Mouse (Mus musculus): Measurements from ENCODE around the gene Fam136a. TPM values are rescaled to one million over a fixed set of nuclear protein-coding genes. Genes with fewer than 3 reads are reported as not detected.

Fam136a gene
- total and polyA plus RNA-seq, 2 experiments from 2014 or later = 42.2 to 63.7 TPM

GRCm38 (mm10) chr6:86346063-86346462, 19.4 kb upstream of the Fam136a start:
- Histone ChIP-seq H3K4me3 (ENCODE audit: low read length) (no peak overlapping the region), H3K4me2 (ENCODE audit: low read depth, low read length) (no peak overlapping the region), H3K27me3 (ENCODE audit: insufficient read depth, low read length) (no peaks in the 10 kb centered on the region), H3K9me3 (ENCODE audit: low read length) (no peaks in the 10 kb centered on the region), H3K36me3 (ENCODE audit: insufficient read depth, low read length) (no peaks in the 10 kb centered on the region), H3K4me1 (ENCODE audit: insufficient read depth, low read length) (peaks cover 4% of the 10 kb centered on the region; the same call in 1 of the 2 replicates), H3K27ac (no peak overlapping the region), H3K9ac (replicated peaks; ENCODE audit: low read length) (no peak overlapping the region)
- WGBS = 53% methylated on average over 2 of the region's 2 CpGs
- no peak for ATAC-seq
- no peak for TF ChIP-seq CTCF (IDR thresholded peaks at IDR 0.05; ENCODE audit: low read depth)
- DNase-seq (ENCODE audit: low spot score) = no peak

GRCm38 (mm10) chr6:86349257-86349656, 16.2 kb upstream of the Fam136a start:
- H3K4me1 ChIP-seq (ENCODE audit: insufficient read depth, low read length) = no peaks in the 10 kb centered on the region
- H3K9ac ChIP-seq (replicated peaks; ENCODE audit: low read length) = no peak overlapping the region
- no peak overlapping the region for H3K4me2 ChIP-seq (ENCODE audit: low read depth, low read length)
- no peaks in the 10 kb centered on the region for H3K27me3 ChIP-seq (ENCODE audit: insufficient read depth, low read length)
- no peaks in the 10 kb centered on the region for H3K36me3 ChIP-seq (ENCODE audit: insufficient read depth, low read length)
- DNase-seq (ENCODE audit: low spot score) = peak; percentile 64
- H3K4me3 ChIP-seq (ENCODE audit: low read length) = no peak overlapping the region
- ATAC-seq = no peak
- WGBS = 43% methylated on average over 7 of the region's 7 CpGs
- no peaks in the 10 kb centered on the region for H3K9me3 ChIP-seq (ENCODE audit: low read length)
- TF ChIP-seq CTCF (IDR thresholded peaks at IDR 0.05; ENCODE audit: low read depth) = peak; percentile 62
- no peak overlapping the region for H3K27ac ChIP-seq

GRCm38 (mm10) chr6:86354948-86355347, 10.5 kb upstream of the Fam136a start:
- no peak overlapping the region for H3K4me3 ChIP-seq (ENCODE audit: low read length)
- H3K27me3 ChIP-seq (ENCODE audit: insufficient read depth, low read length) = no peaks in the 10 kb centered on the region
- no peaks in the 10 kb centered on the region for H3K9me3 ChIP-seq (ENCODE audit: low read length)
- H3K4me2 ChIP-seq (ENCODE audit: low read depth, low read length) = no peak overlapping the region
- ATAC-seq (no peak), DNase-seq (ENCODE audit: low spot score) (no peak)
- 56% methylated on average over 3 of the region's 3 CpGs for WGBS
- H3K27ac ChIP-seq = no peak overlapping the region
- H3K9ac ChIP-seq (replicated peaks; ENCODE audit: low read length) = no peak overlapping the region
- H3K36me3 ChIP-seq (ENCODE audit: insufficient read depth, low read length) = no peaks in the 10 kb centered on the region
- TF ChIP-seq CTCF (IDR thresholded peaks at IDR 0.05; ENCODE audit: low read depth) = no peak
- H3K4me1 ChIP-seq (ENCODE audit: insufficient read depth, low read length) = no peaks in the 10 kb centered on the region

GRCm38 (mm10) chr6:86356956-86357355, 8.5 kb upstream of the Fam136a start:
- no peak overlapping the region for H3K4me3 ChIP-seq (ENCODE audit: low read length)

GRCm38 (mm10) chr6:86360691-86361090, 4.8 kb upstream of the Fam136a start:
- Histone ChIP-seq H3K4me2 (ENCODE audit: low read depth, low read length) (no peak overlapping the region), H3K27me3 (ENCODE audit: insufficient read depth, low read length) (no peaks in the 10 kb centered on the region), H3K4me3 (ENCODE audit: low read length) (no peak overlapping the region), H3K36me3 (ENCODE audit: insufficient read depth, low read length) (no peaks in the 10 kb centered on the region), H3K9me3 (ENCODE audit: low read length) (no peaks in the 10 kb centered on the region), H3K4me1 (ENCODE audit: insufficient read depth, low read length) (no peaks in the 10 kb centered on the region), H3K9ac (replicated peaks; ENCODE audit: low read length) (no peak overlapping the region), H3K27ac (no peak overlapping the region)
- ATAC-seq (no peak), DNase-seq (ENCODE audit: low spot score) (no peak)
- WGBS = 63% methylated on average over 7 of the region's 7 CpGs
- no peak for TF ChIP-seq CTCF (IDR thresholded peaks at IDR 0.05; ENCODE audit: low read depth)

More at GRCm38 (mm10) chr6:86356956-86357355, 8.5 kb upstream of the Fam136a start:
- TF ChIP-seq CTCF (IDR thresholded peaks at IDR 0.05; ENCODE audit: low read depth) = no peak
- Histone ChIP-seq H3K4me1 (ENCODE audit: insufficient read depth, low read length) (no peaks in the 10 kb centered on the region), H3K9ac (replicated peaks; ENCODE audit: low read length) (no peak overlapping the region), H3K9me3 (ENCODE audit: low read length) (no peaks in the 10 kb centered on the region), H3K4me2 (ENCODE audit: low read depth, low read length) (no peak overlapping the region), H3K27ac (no peak overlapping the region), H3K27me3 (ENCODE audit: insufficient read depth, low read length) (no peaks in the 10 kb centered on the region), H3K36me3 (ENCODE audit: insufficient read depth, low read length) (no peaks in the 10 kb centered on the region)
- DNase-seq (ENCODE audit: low spot score) = no peak
- 85% methylated on average over 9 of the region's 9 CpGs for WGBS
- no peak for ATAC-seq

- Histone ChIP-seq H3K27ac (no peak overlapping the region), H3K36me3 (ENCODE audit: insufficient read depth, low read length) (no peaks in the 10 kb centered on the region), H3K4me2 (ENCODE audit: low read depth, low read length) (no peak overlapping the region), H3K9me3 (ENCODE audit: low read length) (no peaks in the 10 kb centered on the region), H3K4me3 (ENCODE audit: low read length) (no peak overlapping the region), H3K4me1 (ENCODE audit: insufficient read depth, low read length) (0 out of 2 replicates have a peak, but pooled peaks cover 4% of the 10 kb centered on the region), H3K27me3 (ENCODE audit: insufficient read depth, low read length) (no peaks in the 10 kb centered on the region), H3K9ac (replicated peaks; ENCODE audit: low read length) (no peak overlapping the region)
- WGBS = 89% methylated on average over 7 of the region's 7 CpGs
- TF ChIP-seq CTCF (IDR thresholded peaks at IDR 0.05; ENCODE audit: low read depth) = peak; percentile 35
- no peak for DNase-seq (ENCODE audit: low spot score)
- ATAC-seq = no peak
Observed at GRCm38 (mm10) chr6:86361373-86361772, 4.1 kb upstream of the Fam136a start.

GRCm38 (mm10) chr6:86364442-86365141, 854 bp upstream of the Fam136a start:
- Histone ChIP-seq H3K4me3 (ENCODE audit: low read length) (peak overlapping the region; percentile 67), H3K9me3 (ENCODE audit: low read length) (no peaks in the 10 kb centered on the region), H3K9ac (replicated peaks; ENCODE audit: low read length) (peak overlapping the region; percentile 77), H3K4me1 (ENCODE audit: insufficient read depth, low read length) (peaks cover 9% of the 10 kb centered on the region; the same call in 1 of the 2 replicates), H3K27me3 (ENCODE audit: insufficient read depth, low read length) (no peaks in the 10 kb centered on the region), H3K27ac (peak overlapping the region; percentile 90), H3K36me3 (ENCODE audit: insufficient read depth, low read length) (no peaks in the 10 kb centered on the region), H3K4me2 (ENCODE audit: low read depth, low read length) (peak overlapping the region; percentile 97)
- ATAC-seq = peak; percentile 43
- peak; percentile 92 for DNase-seq (ENCODE audit: low spot score)
- peak; percentile 95 for TF ChIP-seq CTCF (IDR thresholded peaks at IDR 0.05; ENCODE audit: low read depth)
- WGBS = under 1% methylated on average over 17 of the region's 17 CpGs
